Mouse (Mus musculus) C2C12 (cell line): ENCODE measurements at regions not wholly inside any gene's neighbourhood (a gene's known extent, or its start where the extent isn't known, plus 50 kb on each side); places are given as distances from the start of the nearest gene placed in this dataset.

Experiments
- CEBPB ChIP-seq: IDR thresholded peaks from one replicate; pipeline ENCODE4 v1.6.1; 2011; ENCODE audit warnings: low read depth, mild to moderate bottlenecking, control low read depth, moderate library complexity
- CTCF ChIP-seq: IDR thresholded peaks from one replicate; pipeline ENCODE4 v1.5.1; 2011; ENCODE audit not compliant: control insufficient read depth, insufficient read depth, insufficient read length
- MAX ChIP-seq: IDR thresholded peaks from one replicate; pipeline ENCODE4 v1.6.1; 2011; ENCODE audit warnings: mild to moderate bottlenecking, control low read depth
- MYOD1 ChIP-seq: IDR thresholded peaks from one replicate; pipeline ENCODE4 v1.6.1; 2011; ENCODE audit warnings: low read depth; ENCODE audit not compliant: control insufficient read depth, insufficient read length
- MYOG ChIP-seq: IDR thresholded peaks from one replicate; pipeline ENCODE4 v1.6.1; 2011; ENCODE audit not compliant: control insufficient read depth, insufficient read length; ENCODE audit errors: extremely low read depth
- USF1 ChIP-seq: IDR thresholded peaks from one replicate; pipeline ENCODE4 v1.6.1; 2011; ENCODE audit warnings: low read depth, mild to moderate bottlenecking, control low read depth, moderate library complexity

- no peak for TF ChIP-seq CEBPB
- TF ChIP-seq USF1 = no peak
- no peak for TF ChIP-seq MYOG
- no peak for TF ChIP-seq CTCF
- no peak for TF ChIP-seq MAX
- no peak for TF ChIP-seq MYOD1
Observed at GRCm38 (mm10) chr1:33044388-33044787, 497.3 kb upstream of the Gm5415 start.
